Mouse (Mus musculus) liver, embryonic 15.5 days (tissue): ENCODE measurements around the gene Spsb1. TPM values are rescaled to one million over a fixed set of nuclear protein-coding genes. Genes with fewer than 3 reads are reported as not detected.

Experiments
- ATAC-seq: fragments of 200-750 bp; cut with Nextera tagmentation; 2 replicates; pipeline ENCODE4 v1.8.0; 2017; ENCODE audit warnings: moderate number of reproducible peaks, mild to moderate bottlenecking, moderate library complexity; ENCODE audit not compliant: insufficient read depth
- H3K27ac ChIP-seq: fragments of 300-500 bp; sonication (generic); replicated peaks from 2 replicates; pipeline ENCODE4 v1.5.1; 2015; ENCODE audit warnings: mild to moderate bottlenecking, inconsistent platforms
- H3K27me3 ChIP-seq: fragments of 300-500 bp; sonication (generic); 2 replicates; pipeline ENCODE4 v1.6.1; 2015; ENCODE audit warnings: mild to moderate bottlenecking, inconsistent platforms
- H3K36me3 ChIP-seq: fragments of 300-500 bp; sonication (generic); replicated peaks from 2 replicates; pipeline ENCODE4 v1.6.1; 2015; ENCODE audit warnings: moderate library complexity, mild to moderate bottlenecking, inconsistent platforms
- H3K4me1 ChIP-seq: fragments of 300-500 bp; sonication (generic); replicated peaks from 2 replicates; pipeline ENCODE4 v1.6.1; 2015; ENCODE audit warnings: inconsistent platforms
- H3K4me2 ChIP-seq: fragments of 300-500 bp; sonication (generic); 2 replicates; pipeline ENCODE4 v1.6.1; 2015; ENCODE audit warnings: moderate library complexity, mild to moderate bottlenecking, inconsistent platforms
- H3K4me3 ChIP-seq: fragments of 300-500 bp; sonication (generic); replicated peaks from 2 replicates; pipeline ENCODE4 v1.5.1; 2015; ENCODE audit warnings: mild to moderate bottlenecking, inconsistent platforms
- H3K9ac ChIP-seq: fragments of 300-500 bp; sonication (generic); 2 replicates; pipeline ENCODE4 v1.6.1; 2015; ENCODE audit warnings: moderate library complexity, mild to moderate bottlenecking, inconsistent platforms
- H3K9me3 ChIP-seq: fragments of 300-500 bp; sonication (generic); replicated peaks from 2 replicates; pipeline ENCODE4 v1.6.1; 2016; ENCODE audit warnings: inconsistent platforms
- WGBS: fragments of 180-500 bp; shearing (Covaris S2); methylation state at CpG from one replicate; pipeline ENCODE4 v1.1.7; 2015; ENCODE audit warnings: mixed read lengths; ENCODE audit not compliant: insufficient replicate concordance; 5-methylcytosine and 5-hydroxymethylcytosine counted together
- polyA plus RNA-seq: library from polyadenylated mRNA; unstranded; fragments of >200 nt; fragmentation: Nextera tagmentation; extraction: Ambion mirVana; gene quantifications from 2 replicates; pipeline ENCODE4 v1.2.1, GENCODE M21; 2015

Gene Spsb1
- polyA plus RNA-seq, 1 experiment from 2014 or later, result 0.61 TPM

GRCm38 (mm10) chr4:149870412-149870811 lies 84.4 kb downstream of the Spsb1 start:
- H3K27me3 ChIP-seq, result 0 out of 2 replicates have a peak, but pooled peaks cover 10% of the 10 kb centered on the region
- H3K9ac ChIP-seq, result no peak overlapping the region
- H3K27ac ChIP-seq, result no peak overlapping the region
- no peaks in the 10 kb centered on the region for H3K36me3 ChIP-seq
- H3K4me2 ChIP-seq, result no peak overlapping the region
- H3K9me3 ChIP-seq, result no peaks in the 10 kb centered on the region
- no peaks in the 10 kb centered on the region for H3K4me1 ChIP-seq
- no peak overlapping the region for H3K4me3 ChIP-seq
- no peak for ATAC-seq

GRCm38 (mm10) chr4:149868725-149869124 lies 86.1 kb downstream of the Spsb1 start:
- Histone ChIP-seq H3K36me3 (no peaks in the 10 kb centered on the region), H3K9ac (no peak overlapping the region), H3K27ac (no peak overlapping the region), H3K9me3 (no peaks in the 10 kb centered on the region), H3K4me2 (no peak overlapping the region), H3K4me1 (no peaks in the 10 kb centered on the region), H3K4me3 (no peak overlapping the region), H3K27me3 (0 out of 2 replicates have a peak, but pooled peaks cover 2% of the 10 kb centered on the region)
- ATAC-seq, result no peak
- 75% methylated on average over 14 of the region's 14 CpGs for WGBS

GRCm38 (mm10) chr4:149868009-149868408 lies 86.8 kb downstream of the Spsb1 start:
- Histone ChIP-seq H3K9ac (no peak overlapping the region), H3K9me3 (no peaks in the 10 kb centered on the region), H3K27me3 (no peaks in the 10 kb centered on the region), H3K27ac (no peak overlapping the region), H3K4me3 (no peak overlapping the region), H3K4me1 (no peaks in the 10 kb centered on the region), H3K36me3 (no peaks in the 10 kb centered on the region), H3K4me2 (no peak overlapping the region)
- 53% methylated on average over 9 of the region's 9 CpGs for WGBS
- ATAC-seq, result no peak

- no peak for ATAC-seq
- no peak overlapping the region for H3K27ac ChIP-seq
- no peak overlapping the region for H3K4me2 ChIP-seq
- H3K9me3 ChIP-seq, result no peaks in the 10 kb centered on the region
- 46% methylated on average over 4 of the region's 4 CpGs for WGBS
- no peaks in the 10 kb centered on the region for H3K36me3 ChIP-seq
- no peak overlapping the region for H3K4me3 ChIP-seq
- H3K27me3 ChIP-seq, result no peaks in the 10 kb centered on the region
- H3K4me1 ChIP-seq, result no peaks in the 10 kb centered on the region
- H3K9ac ChIP-seq, result no peak overlapping the region
Measured at GRCm38 (mm10) chr4:149867351-149867750, 87.5 kb downstream of the Spsb1 start.

- H3K4me3 ChIP-seq, result no peak overlapping the region
- 65% methylated on average over 4 of the region's 4 CpGs for WGBS
- H3K4me2 ChIP-seq, result no peak overlapping the region
- no peak overlapping the region for H3K27ac ChIP-seq
- H3K27me3 ChIP-seq, result no peaks in the 10 kb centered on the region; the same call in 1 of the 2 replicates
- H3K9ac ChIP-seq, result no peak overlapping the region
- no peaks in the 10 kb centered on the region for H3K36me3 ChIP-seq
- no peaks in the 10 kb centered on the region for H3K9me3 ChIP-seq
- no peak for ATAC-seq
- H3K4me1 ChIP-seq, result no peaks in the 10 kb centered on the region
Measured at GRCm38 (mm10) chr4:149864395-149864794, 90.4 kb downstream of the Spsb1 start.

GRCm38 (mm10) chr4:149863522-149863921 lies 91.3 kb downstream of the Spsb1 start:
- Histone ChIP-seq H3K27me3 (peaks cover under 1% of the 10 kb centered on the region; the same call in 1 of the 2 replicates), H3K9me3 (no peaks in the 10 kb centered on the region), H3K4me3 (no peak overlapping the region), H3K36me3 (no peaks in the 10 kb centered on the region), H3K4me1 (no peaks in the 10 kb centered on the region), H3K4me2 (no peak overlapping the region), H3K27ac (no peak overlapping the region), H3K9ac (no peak overlapping the region)
- no peak; the same call in 1 of the 2 replicates for ATAC-seq
- WGBS, result 27% methylated on average over 9 of the region's 9 CpGs

GRCm38 (mm10) chr4:149860393-149860792 lies 94.5 kb downstream of the Spsb1 start:
- H3K4me1 ChIP-seq, result no peaks in the 10 kb centered on the region
- no peak overlapping the region for H3K27ac ChIP-seq
- H3K9me3 ChIP-seq, result no peaks in the 10 kb centered on the region
- no peak overlapping the region for H3K9ac ChIP-seq
- H3K4me2 ChIP-seq, result no peak overlapping the region
- peaks cover 22% of the 10 kb centered on the region for H3K27me3 ChIP-seq
- H3K4me3 ChIP-seq, result no peak overlapping the region
- WGBS, result 62% methylated on average over 6 of the region's 6 CpGs
- no peak for ATAC-seq
- H3K36me3 ChIP-seq, result no peaks in the 10 kb centered on the region

GRCm38 (mm10) chr4:149858584-149858983 lies 96.3 kb downstream of the Spsb1 start:
- Histone ChIP-seq H3K4me2 (no peak overlapping the region), H3K27me3 (peaks cover 30% of the 10 kb centered on the region), H3K9ac (no peak overlapping the region), H3K36me3 (no peaks in the 10 kb centered on the region), H3K4me3 (no peak overlapping the region), H3K4me1 (peaks cover 12% of the 10 kb centered on the region), H3K27ac (no peak overlapping the region), H3K9me3 (no peaks in the 10 kb centered on the region)
- ATAC-seq, result no peak
- 28% methylated on average over 8 of the region's 8 CpGs for WGBS

GRCm38 (mm10) chr4:149858097-149858496 lies 96.7 kb downstream of the Spsb1 start:
- Histone ChIP-seq H3K4me1 (peaks cover 12% of the 10 kb centered on the region), H3K27me3 (peaks cover 30% of the 10 kb centered on the region), H3K9me3 (no peaks in the 10 kb centered on the region), H3K9ac (no peak overlapping the region), H3K4me3 (no peak overlapping the region), H3K27ac (no peak overlapping the region), H3K36me3 (no peaks in the 10 kb centered on the region), H3K4me2 (no peak overlapping the region)
- WGBS, result 62% methylated on average over 6 of the region's 6 CpGs
- ATAC-seq, result no peak

GRCm38 (mm10) chr4:149857688-149858087 lies 97.2 kb downstream of the Spsb1 start:
- ATAC-seq, result no peak

GRCm38 (mm10) chr4:149855892-149856807 lies 98.7 kb downstream of the Spsb1 start:
- Histone ChIP-seq H3K4me2 (no peak overlapping the region), H3K27ac (no peak overlapping the region), H3K27me3 (peaks cover 30% of the 10 kb centered on the region), H3K4me3 (no peak overlapping the region), H3K36me3 (no peaks in the 10 kb centered on the region), H3K9me3 (no peaks in the 10 kb centered on the region), H3K9ac (no peak overlapping the region), H3K4me1 (peaks cover 12% of the 10 kb centered on the region)
- WGBS, result 20% methylated on average over 19 of the region's 19 CpGs
- no peak for ATAC-seq

More at GRCm38 (mm10) chr4:149857688-149858087, 97.2 kb downstream of the Spsb1 start:
- no peaks in the 10 kb centered on the region for H3K9me3 ChIP-seq
- no peak overlapping the region for H3K27ac ChIP-seq
- no peak overlapping the region for H3K9ac ChIP-seq
- H3K27me3 ChIP-seq, result peaks cover 30% of the 10 kb centered on the region
- H3K4me3 ChIP-seq, result no peak overlapping the region
- H3K4me2 ChIP-seq, result no peak overlapping the region
- no peaks in the 10 kb centered on the region for H3K36me3 ChIP-seq
- WGBS, result 68% methylated on average over 3 of the region's 3 CpGs
- peaks cover 12% of the 10 kb centered on the region for H3K4me1 ChIP-seq
